Mouse (Mus musculus) spleen, adult 18-20 months (tissue): ENCODE data around the gene Sik2.

Experiments
- DNase-seq, 2 experiments: peaks; one replicate each; pipeline ENCODE4 v3.0.0; 2022; ENCODE audit warnings: mixed read lengths in 2 of 2

Sik2 gene

GRCm38 (mm10) chr9:50981499-50982190 lies 27.2 kb downstream of the Sik2 start:
- DNase-seq = no peak

- DNase-seq = no peak
Measured at GRCm38 (mm10) chr9:50974631-50975030, 34.2 kb downstream of the Sik2 start.

GRCm38 (mm10) chr9:50970413-50970812 lies 38.5 kb downstream of the Sik2 start:
- DNase-seq = no peak

- no peak for DNase-seq
Measured at GRCm38 (mm10) chr9:50969266-50969665, 39.6 kb downstream of the Sik2 start.

GRCm38 (mm10) chr9:50966277-50966676 lies 42.6 kb downstream of the Sik2 start:
- DNase-seq = no peak

GRCm38 (mm10) chr9:50965392-50965791 lies 43.5 kb downstream of the Sik2 start:
- DNase-seq = no peak

- DNase-seq = no peak
Measured at GRCm38 (mm10) chr9:50964911-50965310, 44.0 kb downstream of the Sik2 start.

- DNase-seq = no peak
Measured at GRCm38 (mm10) chr9:50957956-50958489, 50.9 kb downstream of the Sik2 start.

- DNase-seq = no peak
Measured at GRCm38 (mm10) chr9:50955176-50955575, 53.7 kb downstream of the Sik2 start.

- DNase-seq = no peak
Measured at GRCm38 (mm10) chr9:50948097-50948823, 60.6 kb downstream of the Sik2 start.

- no peak for DNase-seq
Measured at GRCm38 (mm10) chr9:50946338-50946737, 62.5 kb downstream of the Sik2 start.

GRCm38 (mm10) chr9:50944826-50945225 lies 64.0 kb downstream of the Sik2 start:
- DNase-seq = no peak

- no peak for DNase-seq
Measured at GRCm38 (mm10) chr9:50942711-50943110, 66.2 kb downstream of the Sik2 start.

GRCm38 (mm10) chr9:50941804-50942401 lies 67.0 kb downstream of the Sik2 start:
- no peak for DNase-seq

- DNase-seq = no peak
Measured at GRCm38 (mm10) chr9:50929986-50930385, 78.9 kb downstream of the Sik2 start.

- no peak for DNase-seq
Measured at GRCm38 (mm10) chr9:50925801-50926200, 83.1 kb downstream of the Sik2 start.

- no peak for DNase-seq
Measured at GRCm38 (mm10) chr9:50924454-50924853, 84.4 kb downstream of the Sik2 start.

GRCm38 (mm10) chr9:50922363-50923153 lies 86.3 kb downstream of the Sik2 start:
- DNase-seq = no peak

- no peak for DNase-seq
Measured at GRCm38 (mm10) chr9:50920933-50921895, 87.7 kb downstream of the Sik2 start.

GRCm38 (mm10) chr9:50919554-50919953 lies 89.3 kb downstream of the Sik2 start:
- no peak for DNase-seq

GRCm38 (mm10) chr9:50918131-50918530 lies 90.7 kb downstream of the Sik2 start:
- DNase-seq = no peak
